Mouse (Mus musculus) heart, adult 2 months (tissue): Measurements from ENCODE around the gene Camk1d.

ENCODE experiments used
- CTCF ChIP-seq: fragments of 200-600 bp; IDR thresholded peaks from 2 replicates; pipeline ENCODE4 v1.8.1; 2022; ENCODE audit warnings: antibody characterized with exemption, mild to moderate bottlenecking, moderate library complexity
- EP300 ChIP-seq: fragments of 200-500 bp; IDR thresholded peaks from 2 replicates; pipeline ENCODE4 v1.6.1; 2011; ENCODE audit warnings: low read depth, low read length, control low read depth; ENCODE audit not compliant: insufficient read depth
- POLR2A ChIP-seq: fragments of 200-500 bp; IDR thresholded peaks from 2 replicates; pipeline ENCODE4 v1.6.1; 2011; ENCODE audit warnings: mild to moderate bottlenecking, low read depth, low read length, control low read depth; ENCODE audit not compliant: insufficient read depth

DNA sequence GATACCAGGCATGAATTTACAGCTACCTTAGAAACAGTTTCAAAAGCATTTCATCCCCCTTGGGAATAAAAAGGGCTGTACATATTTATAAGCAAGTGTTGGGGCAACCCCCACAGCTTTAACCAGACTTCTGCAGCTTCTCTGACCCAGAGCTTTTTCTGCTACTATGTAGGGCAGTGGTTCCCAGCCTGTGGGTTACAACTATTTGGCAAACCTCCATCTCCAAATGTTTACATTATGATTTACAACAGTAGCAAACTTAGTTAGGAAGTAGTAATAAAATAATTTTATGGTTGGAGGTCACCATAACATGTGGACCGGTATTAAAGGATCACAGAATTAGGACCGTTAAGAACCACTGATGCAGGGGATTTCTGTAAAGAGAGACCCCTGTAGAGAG lies 446.3 kb downstream of the Camk1d start:
- TF ChIP-seq POLR2A = no peak
- no peak for TF ChIP-seq CTCF
- TF ChIP-seq EP300 = no peak
